Mouse (Mus musculus) mature B cell (primary cell): ENCODE results near the gene Papss2.

Source experiments
- in situ Hi-C: fragments of 300-500 bp; cut with MboI; formaldehyde crosslinking; loops from 2 replicates; pipeline ENCODE4 v1.14.3; 2019

Papss2 gene

GRCm38 (mm10) chr19:32710288-32710687 is 114.7 kb downstream of the Papss2 start:
- in situ Hi-C loops, result loop anchor here (5.0 to 10.0 kb wide), 2 partner anchors 517 to 655 kb away; no protein-coding TSS in a partner anchor

- in situ Hi-C loops, result loop anchor here (5.0 to 10.0 kb wide), 2 partner anchors 515 to 653 kb away; no protein-coding TSS in a partner anchor
Measured at GRCm38 (mm10) chr19:32711761-32712541, 116.4 kb downstream of the Papss2 start.

GRCm38 (mm10) chr19:32712588-32713042 is 117.0 kb downstream of the Papss2 start:
- in situ Hi-C loops, result loop anchor here (5.0 to 10.0 kb wide), 2 partner anchors 515 to 652 kb away; no protein-coding TSS in a partner anchor

- in situ Hi-C loops, result loop anchor here (5.0 to 10.0 kb wide), 2 partner anchors 514 to 651 kb away; no protein-coding TSS in a partner anchor
Measured at GRCm38 (mm10) chr19:32713471-32713870, 117.9 kb downstream of the Papss2 start.

- in situ Hi-C loops, result loop anchor here (10.0 kb wide), 1 partner anchor 650 kb away; no protein-coding TSS in a partner anchor
Measured at GRCm38 (mm10) chr19:32715201-32715600, 119.6 kb downstream of the Papss2 start.

GRCm38 (mm10) chr19:32715681-32716080 is 120.1 kb downstream of the Papss2 start:
- in situ Hi-C loops, result loop anchor here (10.0 kb wide), 1 partner anchor 649 kb away; no protein-coding TSS in a partner anchor
